Mouse (Mus musculus) Muller cell, postnatal 12 days (primary cell): ENCODE measurements around the gene Cenpp.
A peak's percentile ranks its signal among the peaks of the same experiment; 100 is the strongest.

ENCODE experiments used
- DNase-seq: peaks from one replicate; pipeline ENCODE4 v3.0.0-alpha.2; 2015; ENCODE audit errors: inconsistent ontology term

The Cenpp gene

GRCm38 (mm10) chr13:49530636-49531035 is 121.9 kb downstream of the Cenpp start:
- no peak for DNase-seq

DNA sequence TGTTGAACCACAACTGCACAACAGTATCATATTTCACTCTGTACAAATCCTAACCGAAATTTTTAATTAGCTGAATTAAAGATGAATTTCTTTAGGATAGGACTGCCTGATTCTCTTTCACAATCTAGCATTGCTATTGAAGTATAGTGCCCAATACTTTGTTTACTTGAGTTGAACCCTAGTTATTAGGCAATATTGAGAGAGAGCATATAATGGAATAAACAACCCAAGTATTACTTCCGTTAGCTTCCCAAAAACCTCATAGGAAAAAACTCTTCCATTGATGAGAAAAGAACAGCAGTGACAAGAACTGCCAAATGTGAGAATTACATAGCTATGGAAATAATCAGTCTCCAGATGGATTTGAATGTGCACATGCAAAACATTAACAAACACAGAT is 126.3 kb downstream of the Cenpp start:
- no peak for DNase-seq

GRCm38 (mm10) chr13:49518761-49519160 is 133.8 kb downstream of the Cenpp start:
- peak; percentile 15 for DNase-seq

- DNase-seq, result no peak
Observed at GRCm38 (mm10) chr13:49507176-49507575, 145.4 kb downstream of the Cenpp start.

DNA sequence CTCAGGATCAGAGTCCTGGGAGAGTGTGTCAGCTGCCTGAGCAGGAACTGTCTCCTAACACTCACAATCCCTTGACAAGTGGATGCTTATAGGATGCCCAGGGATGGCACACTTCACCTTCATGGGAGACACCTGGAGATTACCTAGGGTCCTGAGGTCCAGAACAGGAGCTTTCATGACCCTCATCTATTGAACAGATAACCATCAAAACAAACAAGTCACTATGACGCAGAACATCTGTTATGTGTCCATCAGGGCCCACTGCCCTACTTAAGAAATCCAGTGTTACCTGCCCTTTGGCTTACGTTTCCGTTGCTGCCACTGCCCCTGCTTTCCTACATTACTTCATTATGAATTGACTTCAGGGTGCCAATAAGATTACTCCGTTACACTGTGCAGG is 146.8 kb downstream of the Cenpp start:
- DNase-seq, result no peak

DNA sequence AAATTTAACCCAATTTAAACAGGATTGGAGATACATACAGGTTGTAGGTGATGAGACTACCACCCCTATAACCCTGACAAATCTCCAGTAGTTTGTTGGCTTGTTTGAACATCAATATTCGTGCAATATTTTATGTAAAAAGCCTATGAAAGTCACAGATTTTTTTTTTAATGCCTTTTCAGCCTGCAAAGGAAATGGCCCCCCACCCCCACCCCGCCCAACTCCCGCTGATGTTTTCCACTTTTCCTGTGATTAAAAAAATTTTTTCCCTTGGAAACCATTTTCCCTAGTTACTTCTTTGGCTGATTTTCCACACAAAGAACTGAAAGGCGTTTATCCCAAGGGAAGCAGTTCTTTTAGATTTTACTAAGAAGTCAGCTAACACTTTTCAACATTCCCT is 148.1 kb downstream of the Cenpp start, which contains the start of gene Ecm2:
Gene Ecm2 (plus strand): TSS at position 301 of the 400 bp plus-strand sequence.
- no peak for DNase-seq

- DNase-seq, result peak; percentile 6
Observed at GRCm38 (mm10) chr13:49492376-49493368, 159.9 kb downstream of the Cenpp start, which contains the start of gene Tes3-ps. Gene Tes3-ps (plus strand): TSS chr13:49493318.

DNA sequence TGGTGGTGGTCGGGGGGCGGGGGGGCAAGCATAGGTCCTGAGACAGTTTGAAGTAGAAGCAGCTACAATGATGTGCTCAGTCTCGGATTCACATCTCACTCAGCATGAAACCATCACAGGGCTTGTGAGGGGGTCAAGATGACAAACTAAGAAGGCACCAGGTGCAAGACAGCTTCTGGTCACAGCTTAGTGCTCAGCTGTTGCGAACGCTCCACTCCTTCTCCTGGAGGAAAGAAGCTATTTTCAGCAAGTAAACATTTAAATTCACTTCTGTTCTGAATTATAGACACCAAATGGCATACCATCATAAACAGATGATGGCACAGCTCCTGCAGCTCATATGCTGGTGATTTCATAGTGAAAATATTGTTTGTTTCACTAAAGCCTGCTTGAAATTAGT is 167.2 kb downstream of the Cenpp start:
- no peak for DNase-seq

GRCm38 (mm10) chr13:49480551-49480950 is 172.0 kb downstream of the Cenpp start:
- peak; percentile 44 for DNase-seq

DNA sequence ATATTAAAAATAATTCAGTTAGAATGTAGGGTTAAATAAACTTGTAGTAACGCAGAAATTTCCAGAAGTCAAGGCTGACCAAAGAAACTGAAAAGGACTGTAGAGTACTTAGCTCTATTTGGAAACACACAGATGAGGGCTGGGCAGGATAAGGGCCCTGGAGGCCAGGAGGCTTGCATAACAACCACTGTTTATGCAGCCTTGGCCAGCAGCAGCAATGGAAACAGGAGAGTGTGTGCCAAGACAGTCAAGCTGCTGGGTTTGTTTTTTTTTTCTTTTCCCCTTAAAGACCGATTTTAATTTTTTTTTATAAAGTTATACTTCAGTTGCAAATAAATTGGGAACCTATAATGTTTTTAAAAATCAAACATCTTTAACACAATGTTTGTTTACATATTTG is 172.5 kb downstream of the Cenpp start:
- peak; percentile 60 for DNase-seq

GRCm38 (mm10) chr13:49479399-49479798 is 173.2 kb downstream of the Cenpp start:
- no peak for DNase-seq

GRCm38 (mm10) chr13:49478851-49479374 is 173.7 kb downstream of the Cenpp start:
- DNase-seq, result no peak

DNA sequence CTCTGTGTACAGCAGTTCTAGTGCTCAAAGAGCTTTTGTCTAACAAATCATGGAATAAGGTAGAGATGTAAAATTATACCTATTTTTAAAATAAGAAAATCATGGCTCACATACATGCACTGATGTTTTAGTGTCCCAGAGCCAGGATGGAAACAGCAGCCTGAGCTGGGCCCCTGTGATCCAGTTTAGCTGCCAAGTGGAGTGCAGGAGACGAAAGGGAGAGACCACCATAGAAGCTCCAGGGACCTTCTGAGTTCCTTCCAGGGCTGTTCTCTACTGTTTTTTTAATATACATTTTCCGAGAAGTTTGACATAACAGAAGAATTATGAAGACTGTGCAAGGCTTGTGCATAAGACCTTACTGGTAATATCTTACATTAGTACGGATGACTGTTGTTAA is 174.7 kb downstream of the Cenpp start:
- DNase-seq, result no peak

DNA sequence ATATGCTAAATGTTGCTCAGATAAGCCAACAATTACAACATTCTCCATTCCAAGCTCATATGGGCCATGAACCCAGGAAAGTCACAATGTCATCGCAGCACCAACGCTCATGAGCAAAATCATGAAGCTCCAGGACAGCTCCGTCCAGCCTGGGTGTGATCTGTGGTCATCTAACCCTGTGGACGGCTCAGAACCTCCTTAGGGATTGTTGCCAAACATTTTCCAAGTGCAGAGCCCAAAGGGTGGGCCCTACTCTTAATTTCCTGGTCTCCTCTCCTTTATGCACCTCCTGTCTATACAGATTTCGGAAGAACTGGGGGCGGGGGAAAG is 179.9 kb downstream of the Cenpp start:
- DNase-seq, result no peak

DNA sequence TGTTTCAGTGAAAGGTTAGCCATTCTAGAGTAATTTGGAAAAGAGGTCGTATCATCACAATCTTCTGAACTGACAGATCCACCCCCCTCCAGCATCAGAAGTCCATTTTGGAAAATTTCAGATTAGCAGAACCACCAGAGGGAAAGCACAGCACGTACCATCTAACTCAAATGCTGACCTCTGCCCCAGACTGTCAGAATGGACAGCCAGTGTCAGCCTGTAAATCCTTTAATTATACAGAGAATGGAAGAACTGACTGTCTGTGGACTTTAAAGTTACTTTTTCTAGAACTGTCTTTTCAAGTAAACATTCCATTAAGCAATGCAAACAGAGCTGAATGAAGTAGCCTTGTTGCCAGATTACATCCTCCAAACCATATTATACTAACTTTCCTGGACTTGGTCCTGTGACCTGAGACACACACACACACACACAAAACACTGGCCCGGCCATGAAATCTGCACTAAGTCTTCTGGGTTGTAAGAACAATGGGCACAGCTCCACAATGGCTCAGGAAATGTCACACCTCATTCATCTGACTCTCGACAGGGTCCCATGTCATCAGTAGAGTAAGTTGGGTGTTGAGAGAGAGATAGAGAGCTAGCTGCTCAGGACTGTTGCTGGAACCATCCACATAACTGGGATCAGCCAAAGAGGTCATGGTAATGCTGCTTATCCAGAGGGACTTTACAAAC is 180.5 kb downstream of the Cenpp start:
- no peak for DNase-seq

GRCm38 (mm10) chr13:49470806-49471205 is 181.8 kb downstream of the Cenpp start:
- DNase-seq, result peak; percentile 63

DNA sequence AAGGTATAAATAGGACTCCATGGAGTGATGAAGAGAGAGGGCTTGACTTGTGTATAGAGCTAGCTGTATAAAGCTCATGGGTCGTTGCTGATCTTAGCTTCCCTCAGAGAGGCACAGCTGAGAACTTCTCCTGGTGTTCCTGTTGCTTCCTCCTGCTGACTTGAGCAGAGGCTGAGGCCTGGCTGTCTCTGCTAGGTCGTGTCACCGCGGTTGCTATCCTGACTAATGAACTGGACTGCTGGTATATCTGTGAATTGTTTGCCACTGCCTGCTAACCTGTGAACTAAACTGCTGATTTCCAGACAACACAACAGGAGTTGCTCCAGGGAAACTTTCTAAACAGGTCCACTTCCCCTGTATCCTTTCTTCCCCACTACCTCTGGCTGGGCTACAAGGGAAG is 182.3 kb downstream of the Cenpp start:
- no peak for DNase-seq

GRCm38 (mm10) chr13:49469002-49469401 is 183.6 kb downstream of the Cenpp start:
- no peak for DNase-seq

GRCm38 (mm10) chr13:49467585-49467984 is 185.0 kb downstream of the Cenpp start:
- no peak for DNase-seq

DNA sequence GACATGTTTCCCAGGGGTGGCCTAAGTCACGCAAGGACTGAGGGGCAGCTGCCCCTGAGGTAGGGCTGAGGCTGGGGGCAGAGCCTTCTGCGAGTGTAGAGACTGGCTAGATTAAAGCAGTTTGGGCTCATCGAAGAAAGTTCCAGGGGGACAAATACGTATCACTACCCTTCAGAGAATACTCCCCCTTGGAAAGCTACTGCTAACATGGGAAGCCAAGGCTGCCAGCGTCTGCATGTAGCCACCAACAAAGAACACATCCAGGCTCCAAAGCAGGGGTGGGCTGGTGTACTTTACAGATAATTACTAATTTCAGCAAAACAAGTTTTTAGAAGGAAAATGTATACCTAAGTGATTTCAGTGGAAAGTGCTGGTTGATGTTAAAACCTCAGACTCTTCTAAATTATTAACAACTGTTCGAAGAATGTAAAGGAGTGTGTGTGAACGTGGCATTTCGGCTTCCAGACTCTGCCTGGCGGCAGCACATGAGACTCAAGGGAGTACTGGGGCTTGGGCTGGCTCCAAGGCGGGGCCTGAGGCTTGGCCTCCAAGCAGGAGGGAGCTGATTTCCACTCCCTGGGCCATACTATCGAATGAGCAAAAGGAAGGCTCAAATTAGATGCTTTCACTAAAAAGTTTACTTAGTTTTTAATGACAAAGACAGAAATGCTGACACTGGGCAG is 186.1 kb downstream of the Cenpp start:
- DNase-seq, result no peak

DNA sequence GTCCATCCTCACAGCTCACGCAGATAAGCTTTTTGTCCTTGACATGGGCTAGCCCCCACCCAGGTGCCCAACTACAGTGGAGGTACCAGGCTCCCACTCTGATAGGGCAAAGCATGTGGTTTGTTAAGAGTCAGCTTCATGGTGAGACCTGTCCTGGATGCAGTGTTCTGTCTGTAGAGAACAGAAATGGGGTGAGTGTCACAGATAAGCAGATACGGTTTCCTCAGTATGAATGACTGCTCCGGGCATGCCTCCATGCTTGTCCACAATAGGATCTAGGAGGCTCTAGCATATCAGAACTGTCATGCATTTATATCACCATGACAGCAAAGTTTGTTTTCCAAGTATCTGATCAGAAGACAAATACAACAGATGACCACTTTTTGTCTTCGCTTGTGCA is 186.7 kb downstream of the Cenpp start:
- no peak for DNase-seq

GRCm38 (mm10) chr13:49462921-49463320 is 189.7 kb downstream of the Cenpp start:
- no peak for DNase-seq
